Mouse (Mus musculus): ENCODE results near the gene Cdh10. TPM values are rescaled to one million over a fixed set of nuclear protein-coding genes. Genes with fewer than 3 reads are reported as not detected.

Cdh10 gene
- total RNA-seq, 2 experiments from 2014 or later: 63.6 to 67.0 TPM

GRCm38 (mm10) chr15:18926964-18927363, 108.2 kb downstream of the Cdh10 start:
- intact Hi-C loops (cut with DNase I): loop anchor here (5.0 kb wide), 1 partner anchor 165 kb away; no protein-coding TSS in a partner anchor
- DNase-seq (ENCODE audit: low spot score in 2 of 2): no peak

GRCm38 (mm10) chr15:18952266-18952665, 133.5 kb downstream of the Cdh10 start:
- DNase-seq (ENCODE audit: low spot score in 2 of 2): no peak
- intact Hi-C loops (cut with DNase I): no loop called here

DNA sequence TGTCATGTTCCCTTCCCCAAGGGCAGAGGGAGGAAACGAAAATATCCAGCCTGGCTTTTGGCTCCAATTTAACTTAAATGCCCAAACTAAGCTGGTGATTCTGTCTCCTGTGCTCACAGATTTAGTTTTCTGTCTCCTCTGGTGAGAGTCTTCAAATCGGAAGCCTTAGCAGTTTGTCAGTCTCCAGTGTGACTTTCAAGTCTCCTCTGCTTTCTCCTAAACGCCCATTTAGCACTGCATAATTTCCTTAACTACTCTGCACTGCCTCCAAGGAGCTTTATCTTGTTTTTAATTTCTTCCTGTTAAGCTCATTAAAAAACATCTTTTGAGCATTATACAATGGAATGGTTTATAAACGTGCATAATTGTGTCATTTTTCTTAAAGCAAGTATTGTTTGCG, 156.3 kb downstream of the Cdh10 start:
- DNase-seq (ENCODE audit: low spot score in 2 of 2): peak in 1 of 2 experiments; percentile 53
- intact Hi-C loops (cut with DNase I): no loop called here

GRCm38 (mm10) chr15:18984891-18985290, 166.1 kb downstream of the Cdh10 start:
- DNase-seq (ENCODE audit: low spot score in 2 of 2): no peak
- intact Hi-C loops (cut with DNase I): no loop called here

DNA sequence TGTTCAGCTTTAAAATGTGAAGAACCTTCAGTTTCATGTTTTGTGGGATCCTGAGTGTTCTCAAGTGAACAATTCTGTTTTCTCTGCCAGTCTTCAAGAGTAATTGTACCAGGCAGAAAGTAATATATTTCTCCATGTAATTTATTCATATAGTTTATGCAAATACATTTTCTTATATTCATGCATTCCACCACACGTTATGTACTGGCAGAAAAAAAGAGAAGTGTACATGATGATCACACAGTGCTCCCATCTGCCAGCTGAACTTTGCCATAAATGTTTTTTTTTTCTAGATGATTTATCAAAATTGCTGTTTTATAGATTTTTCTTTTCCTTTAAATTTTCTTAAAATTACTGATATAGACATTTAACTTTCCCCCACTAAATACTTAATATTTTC, 168.9 kb downstream of the Cdh10 start:
- no peak for DNase-seq (ENCODE audit: low spot score in 2 of 2)
- intact Hi-C loops (cut with DNase I): no loop called here

- intact Hi-C loops (cut with DNase I): no loop called here
- no peak for DNase-seq (ENCODE audit: low spot score in 2 of 2)
These were observed 174.8 kb downstream of the Cdh10 start for GRCm38 (mm10) chr15:18993512-18993911.

GRCm38 (mm10) chr15:18994294-18994693, 175.5 kb downstream of the Cdh10 start:
- peak in 1 of 2 experiments; percentile 35 for DNase-seq (ENCODE audit: low spot score in 2 of 2)
- intact Hi-C loops (cut with DNase I): no loop called here

- intact Hi-C loops (cut with DNase I): no loop called here
- DNase-seq (ENCODE audit: low spot score in 2 of 2): no peak
These were observed 192.1 kb downstream of the Cdh10 start for GRCm38 (mm10) chr15:19010829-19011228.

GRCm38 (mm10) chr15:19032983-19033382, 214.2 kb downstream of the Cdh10 start:
- intact Hi-C loops (cut with DNase I): no loop called here
- DNase-seq (ENCODE audit: low spot score in 2 of 2): no peak

DNA sequence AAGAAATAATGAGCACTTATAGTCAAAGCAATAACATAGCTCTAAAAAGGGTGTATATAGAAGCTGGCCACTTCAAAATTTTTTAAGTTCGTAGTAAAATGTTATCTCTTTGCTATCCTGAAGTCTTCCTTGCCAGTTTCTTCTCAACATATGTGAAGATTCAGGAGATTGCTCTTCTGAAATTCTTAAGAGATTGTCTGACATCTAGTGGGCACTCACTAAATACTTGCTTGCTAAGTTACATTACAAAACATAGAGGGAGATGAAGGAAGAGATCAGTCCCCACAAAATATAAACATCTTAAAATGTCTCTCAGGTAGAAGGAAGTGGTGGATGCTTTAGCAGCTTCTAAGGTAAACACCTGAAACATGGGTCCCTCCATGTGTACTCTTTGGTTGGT, 221.3 kb downstream of the Cdh10 start:
- DNase-seq (ENCODE audit: low spot score in 2 of 2): peak in 1 of 2 experiments; percentile 31
- intact Hi-C loops (cut with DNase I): loop anchor here (2.0 to 10.0 kb wide), 4 partner anchors 223 to 1935 kb away; partner anchors contain the start of gene Cdh10

Data from left cerebral cortex, postnatal 25 days (tissue).